Mouse (Mus musculus) MEL (cell line): ENCODE results near the gene Sparcl1. TPM values are rescaled to one million over a fixed set of nuclear protein-coding genes. Genes with fewer than 3 reads are reported as not detected.
A peak's percentile ranks its signal among the peaks of the same experiment; 100 is the strongest.

Experiments
- DNase-seq: peaks from one replicate; pipeline ENCODE4 v3.0.0; 2011; ENCODE audit warnings: low read depth, low spot score
- H3K27ac ChIP-seq: 2 replicates; pipeline ENCODE4 v1.5.1; 2012; ENCODE audit warnings: low read depth, mild to moderate bottlenecking, control low read depth, low read length, moderate library complexity; ENCODE audit not compliant: control insufficient read depth
- H3K27me3 ChIP-seq, 2 experiments: fragments of 150-350 bp in 1 of 2; sonication (generic) in 1 of 2; 2 replicates each; pipeline ENCODE4 v1.6.1; 2012; ENCODE audit warnings: low read length in 2 of 2, mild to moderate bottlenecking in 2 of 2, improper control_type of control experiment in 1 of 2, moderate library complexity in 1 of 2; ENCODE audit not compliant: insufficient read depth in 2 of 2, control insufficient read depth in 1 of 2
- H3K36me3 ChIP-seq, 2 experiments: 2 replicates each; pipeline ENCODE4 v1.6.1; 2012 to 2014; ENCODE audit warnings: low read length in 2 of 2, improper control_type of control experiment in 1 of 2, inconsistent platforms in 1 of 2, mild to moderate bottlenecking in 1 of 2; ENCODE audit not compliant: insufficient read depth in 2 of 2, control insufficient read depth in 1 of 2
- H3K4me1 ChIP-seq, 2 experiments: fragments of 150-350 bp in 1 of 2; sonication (generic) in 1 of 2; 2 replicates each; pipeline ENCODE4 v1.6.1; 2012; ENCODE audit warnings: low read length in 2 of 2, improper control_type of control experiment in 1 of 2, mild to moderate bottlenecking in 1 of 2; ENCODE audit not compliant: insufficient read depth in 2 of 2, control insufficient read depth in 1 of 2
- H3K4me3 ChIP-seq, 2 experiments: fragments of 150-350 bp in 1 of 2; sonication (generic) in 1 of 2; 2 replicates each; pipeline ENCODE4 v1.5.1; 2012; ENCODE audit warnings: low read depth in 2 of 2, low read length in 2 of 2, mild to moderate bottlenecking in 2 of 2, moderate library complexity in 2 of 2, control low read depth in 1 of 2, improper control_type of control experiment in 1 of 2; ENCODE audit not compliant: control insufficient read depth in 1 of 2, insufficient read depth in 1 of 2
- H3K79me2 ChIP-seq: 2 replicates; pipeline ENCODE4 v1.6.1; 2012; ENCODE audit warnings: mild to moderate bottlenecking, low read length, moderate library complexity; ENCODE audit not compliant: control insufficient read depth, poor library complexity, insufficient read depth
- H3K9ac ChIP-seq: 2 replicates; pipeline ENCODE4 v1.6.1; 2012; ENCODE audit warnings: low read depth, mild to moderate bottlenecking, control low read depth, low read length, moderate library complexity; ENCODE audit not compliant: control insufficient read depth, poor library complexity, severe bottlenecking
- H3K9me3 ChIP-seq: fragments of 150-350 bp; sonication (generic); replicated peaks from 2 replicates; pipeline ENCODE4 v1.6.1; 2012; ENCODE audit warnings: mild to moderate bottlenecking, low read length, improper control_type of control experiment, moderate library complexity; ENCODE audit not compliant: insufficient read depth
- BHLHE40 ChIP-seq: IDR thresholded peaks from 2 replicates; pipeline ENCODE4 v1.6.1; 2012; ENCODE audit warnings: low read depth, mild to moderate bottlenecking, inconsistent platforms, low read length, improper control_type of control experiment, borderline replicate concordance
- GATA1 ChIP-seq: IDR thresholded peaks from 2 replicates; pipeline ENCODE4 v1.6.1; 2011; ENCODE audit warnings: low read depth, low read length, improper control_type of control experiment
- MAFK ChIP-seq: IDR thresholded peaks from 2 replicates; pipeline ENCODE4 v1.6.1; 2011; ENCODE audit warnings: low read depth, mild to moderate bottlenecking, low read length, improper control_type of control experiment, borderline replicate concordance
- POLR2A ChIP-seq, 2 experiments: IDR thresholded peaks; 2 replicates each; pipeline ENCODE4 v1.6.1; 2011 to 2012; ENCODE audit warnings: low read length in 2 of 2, mild to moderate bottlenecking in 2 of 2, control low read depth in 1 of 2, improper control_type of control experiment in 1 of 2, low read depth in 1 of 2, moderate library complexity in 1 of 2; ENCODE audit not compliant: control insufficient read depth in 1 of 2, insufficient read depth in 1 of 2, poor library complexity in 1 of 2
- POLR2AphosphoS5 ChIP-seq: IDR thresholded peaks from 2 replicates; pipeline ENCODE4 v1.6.1; 2012; ENCODE audit warnings: low read depth, borderline replicate concordance, mild to moderate bottlenecking, inconsistent platforms, low read length, moderate library complexity, mixed read lengths
- RCOR1 ChIP-seq: IDR thresholded peaks from 2 replicates; pipeline ENCODE4 v1.6.1; 2012; ENCODE audit warnings: low read depth, mild to moderate bottlenecking, inconsistent platforms, low read length, improper control_type of control experiment
- TAL1 ChIP-seq: IDR thresholded peaks from 2 replicates; pipeline ENCODE4 v1.6.1; 2012; ENCODE audit warnings: mild to moderate bottlenecking, inconsistent platforms, low read length, moderate library complexity, mixed read lengths
- ZMIZ1 ChIP-seq: IDR thresholded peaks from 2 replicates; pipeline ENCODE4 v1.6.1; 2012; ENCODE audit warnings: low read depth, mild to moderate bottlenecking, inconsistent platforms, low read length, improper control_type of control experiment, moderate library complexity
- ZNF384 ChIP-seq: IDR thresholded peaks from 2 replicates; pipeline ENCODE4 v1.6.1; 2012; ENCODE audit warnings: low read depth, mild to moderate bottlenecking, inconsistent platforms, low read length, improper control_type of control experiment
- polyA plus RNA-seq, 2 experiments: library from polyadenylated mRNA; stranded (reverse) in 1 of 2; unstranded in 1 of 2; fragments of >175 nt in 1 of 2; fragments of >200 nt in 1 of 2; gene quantifications; 2 replicates each; pipeline versions ENCODE4 v1.2.1 to v1.2.4; 2012; ENCODE audit warnings: low replicate concordance in 2 of 2, low read depth in 1 of 2; ENCODE audit not compliant: insufficient read length in 2 of 2, insufficient read depth in 1 of 2, missing spikeins in 1 of 2
- total RNA-seq: library from RNA; depleted of rRNA; stranded (reverse); fragments of 300-350 nt; gene quantifications from 2 replicates; pipeline ENCODE4 v1.2.3, GENCODE M21; 2012

Gene Sparcl1
- total and polyA plus RNA-seq, 3 experiments = not detected

DNA sequence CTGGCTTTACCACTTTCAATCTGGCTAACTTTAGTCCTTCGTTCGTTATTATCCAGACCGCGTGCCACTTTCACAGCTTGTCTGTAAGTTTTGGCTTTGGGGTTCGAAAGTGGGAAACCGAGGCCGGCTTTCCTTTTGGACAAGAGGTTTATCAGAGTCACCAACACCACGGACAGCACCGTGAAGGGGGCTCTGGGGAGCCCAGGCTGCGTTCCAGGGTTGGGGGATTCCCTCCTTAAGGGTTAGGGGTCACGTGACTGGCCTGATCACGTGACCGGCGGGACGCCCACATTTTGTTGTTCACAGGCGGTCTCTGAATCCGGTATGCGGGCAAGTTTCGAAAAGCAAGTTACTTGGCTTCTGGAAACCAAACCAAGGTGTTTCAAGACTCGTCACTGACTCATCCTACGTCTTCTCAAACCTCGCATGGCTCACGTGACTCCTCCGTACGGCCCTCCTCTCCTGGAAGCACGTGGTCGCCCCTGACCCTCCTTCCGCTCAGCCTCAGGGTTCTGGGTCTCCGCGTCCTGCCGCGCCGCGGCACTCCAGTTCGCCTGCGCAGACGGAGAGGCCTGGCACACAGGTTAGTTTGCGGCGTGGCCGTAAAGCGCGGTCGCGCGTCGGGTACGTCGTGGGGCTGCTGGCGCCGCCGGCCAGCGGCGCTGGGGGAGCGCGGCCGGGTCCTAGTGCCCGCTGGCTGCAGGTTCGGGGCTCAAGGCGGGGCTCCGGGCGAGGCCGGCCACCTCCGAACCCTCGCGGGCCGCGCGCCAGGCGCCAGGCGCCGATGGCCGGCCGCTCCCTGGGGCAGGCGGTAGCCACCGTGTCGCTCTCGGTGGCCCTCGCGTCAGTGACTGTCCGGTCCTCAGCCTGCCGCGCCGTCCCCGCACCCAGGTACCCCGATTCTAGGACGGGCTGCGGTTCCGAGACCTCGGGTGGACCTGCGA is 67.0 kb downstream of the Sparcl1 start, which contains the start of gene Nudt9 (continued):
- TF ChIP-seq MAFK (no peak), ZNF384 (no peak), ZMIZ1 (no peak), POLR2A (IDR thresholded peaks at IDR 0.05; ENCODE audit: control insufficient read depth in 1 of 2, insufficient read depth in 1 of 2, low read depth in 1 of 2, low read length in 2 of 2, poor library complexity in 1 of 2) (peak; percentile 58 to 81), GATA1 (no peak)

DNA sequence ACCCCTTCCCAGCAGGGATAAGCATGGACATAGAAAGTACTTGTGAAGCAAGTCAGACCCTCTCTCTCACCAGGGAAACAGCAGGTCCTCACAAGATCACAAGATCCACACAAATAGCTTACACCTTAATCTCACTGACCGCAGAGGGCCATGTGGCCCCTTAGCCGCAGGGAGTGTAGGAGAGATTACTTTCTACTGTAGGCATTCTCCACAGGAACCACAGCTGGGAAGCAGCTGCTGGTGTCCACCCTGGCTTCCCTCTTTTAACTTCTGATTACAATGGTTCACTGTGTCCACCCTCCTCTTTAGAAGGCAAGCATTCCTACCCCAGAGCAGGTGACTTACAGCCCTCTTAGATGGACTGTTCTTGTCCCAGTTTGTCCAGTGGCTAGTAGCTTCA is 69.8 kb downstream of the Sparcl1 start:
- Histone ChIP-seq H3K4me3 (no peak overlapping the region), H3K79me2 (peaks cover 13% of the 10 kb centered on the region), H3K9me3 (no peaks in the 10 kb centered on the region), H3K36me3 (peaks cover 0 to 35% of the 10 kb centered on the region in 2 experiments; a peak in 2 of 4 replicates), H3K9ac (no peak overlapping the region), H3K27me3 (no peaks in the 10 kb centered on the region), H3K27ac (0 out of 2 replicates have a peak overlapping the region, but pooled peaks have one; percentile 9), H3K4me1 (peaks cover 13 to 28% of the 10 kb centered on the region in 2 experiments)
- DNase-seq = peak; percentile 23
- TF ChIP-seq RCOR1 (no peak), TAL1 (peak; percentile 50), POLR2AphosphoS5 (no peak)

DNA sequence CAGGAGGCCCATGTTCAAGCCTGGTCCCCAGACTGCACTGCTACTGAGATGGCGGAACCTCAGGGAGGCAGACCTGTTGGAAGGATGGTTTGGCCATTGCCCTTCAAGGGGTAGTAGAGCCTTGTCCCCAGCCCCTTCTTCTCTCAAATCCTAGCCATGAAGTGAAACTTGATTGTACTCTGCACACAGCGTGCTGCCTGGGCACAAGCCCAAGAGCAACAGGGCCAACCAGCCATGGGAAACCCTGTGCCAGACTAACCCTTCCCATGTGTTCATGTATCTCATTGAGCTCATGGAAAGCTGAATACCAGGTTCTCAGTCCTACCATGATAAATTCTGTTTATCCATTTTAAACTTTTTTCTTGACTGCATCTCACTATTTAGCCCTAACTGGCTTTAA is 70.6 kb downstream of the Sparcl1 start:
- H3K27ac ChIP-seq = no peak overlapping the region
- peaks cover 0 to 28% of the 10 kb centered on the region in 2 experiments; a peak in 2 of 4 replicates for H3K36me3 ChIP-seq
- DNase-seq = no peak
- no peak overlapping the region for H3K9ac ChIP-seq
- peaks cover 11% of the 10 kb centered on the region for H3K79me2 ChIP-seq
- TF ChIP-seq BHLHE40 = no peak
- TF ChIP-seq, all 39 proteins: peak for 0
- H3K4me3 ChIP-seq = no peak overlapping the region
- H3K4me1 ChIP-seq = peaks cover 11 to 25% of the 10 kb centered on the region in 2 experiments
- no peaks in the 10 kb centered on the region for H3K27me3 ChIP-seq
- no peaks in the 10 kb centered on the region for H3K9me3 ChIP-seq
